Mouse (Mus musculus) erythroblast, embryonic 14.5 days (primary cell): ENCODE measurements around the gene Lonp1. TPM values are rescaled to one million over a fixed set of nuclear protein-coding genes. Genes with fewer than 3 reads are reported as not detected.

Experiments used
- H3K27me3 ChIP-seq: 2 replicates; pipeline ENCODE4 v1.6.1; 2012; ENCODE audit warnings: inconsistent platforms; ENCODE audit not compliant: control insufficient read depth
- H3K36me3 ChIP-seq: 2 replicates; pipeline ENCODE4 v1.6.1; 2012; ENCODE audit warnings: mild to moderate bottlenecking, inconsistent platforms; ENCODE audit not compliant: control insufficient read depth
- H3K4me1 ChIP-seq: 2 replicates; pipeline ENCODE4 v1.6.1; 2012; ENCODE audit warnings: inconsistent platforms; ENCODE audit not compliant: control insufficient read depth
- H3K4me3 ChIP-seq: replicated peaks from 2 replicates; pipeline ENCODE3; 2012; ENCODE audit warnings: moderate library complexity, mild to moderate bottlenecking, inconsistent platforms
- H3K9me3 ChIP-seq: 2 replicates; pipeline ENCODE4 v1.6.1; 2012; ENCODE audit warnings: low read length, inconsistent platforms, mixed read lengths; ENCODE audit not compliant: control insufficient read depth
- GATA1 ChIP-seq: IDR thresholded peaks from 2 replicates; pipeline ENCODE4 v1.6.1; 2012; ENCODE audit warnings: low read length, inconsistent platforms, mixed read lengths
- TAL1 ChIP-seq: IDR thresholded peaks from 3 replicates; pipeline ENCODE4 v1.6.1; 2012; ENCODE audit warnings: low read length, inconsistent platforms, mixed read lengths
- polyA plus RNA-seq: library from polyadenylated mRNA; stranded (reverse); fragments of >175 nt; gene quantifications from 2 replicates; pipeline ENCODE4 v1.2.3, GENCODE M21; 2012

Gene Lonp1
- polyA plus RNA-seq, 1 experiment: 6.7 TPM

- Histone ChIP-seq H3K4me3 (no peak overlapping the region), H3K4me1 (peaks cover 15% of the 10 kb centered on the region), H3K9me3 (no peaks in the 10 kb centered on the region), H3K27me3 (no peaks in the 10 kb centered on the region), H3K36me3 (peaks cover 98% of the 10 kb centered on the region)
- TF ChIP-seq TAL1 (no peak), GATA1 (no peak)
These were observed 22.7 kb downstream of the Lonp1 start for GRCm38 (mm10) chr17:56604070-56604380.

GRCm38 (mm10) chr17:56603186-56604069 lies 23.3 kb downstream of the Lonp1 start:
- no peak overlapping the region for H3K4me3 ChIP-seq
- peaks cover 97% of the 10 kb centered on the region for H3K36me3 ChIP-seq
- peaks cover 10% of the 10 kb centered on the region for H3K4me1 ChIP-seq
- no peaks in the 10 kb centered on the region for H3K9me3 ChIP-seq
- H3K27me3 ChIP-seq: no peaks in the 10 kb centered on the region
- TF ChIP-seq TAL1 (no peak), GATA1 (no peak)

- TF ChIP-seq TAL1 (no peak), GATA1 (no peak)
- Histone ChIP-seq H3K4me1 (peaks cover 20% of the 10 kb centered on the region), H3K36me3 (peaks cover 97% of the 10 kb centered on the region), H3K4me3 (no peak overlapping the region), H3K9me3 (no peaks in the 10 kb centered on the region), H3K27me3 (no peaks in the 10 kb centered on the region)
These were observed 33.0 kb downstream of the Lonp1 start for GRCm38 (mm10) chr17:56593527-56594271.

- Histone ChIP-seq H3K27me3 (no peaks in the 10 kb centered on the region), H3K9me3 (no peaks in the 10 kb centered on the region), H3K36me3 (peaks cover 100% of the 10 kb centered on the region), H3K4me3 (no peak overlapping the region), H3K4me1 (peaks cover 31% of the 10 kb centered on the region)
- TF ChIP-seq GATA1: no peak
- no peak for TF ChIP-seq TAL1
These were observed 34.1 kb downstream of the Lonp1 start for GRCm38 (mm10) chr17:56592553-56592952.

GRCm38 (mm10) chr17:56588921-56589320 lies 37.8 kb downstream of the Lonp1 start:
- Histone ChIP-seq H3K9me3 (no peaks in the 10 kb centered on the region), H3K36me3 (peaks cover 82% of the 10 kb centered on the region), H3K27me3 (no peaks in the 10 kb centered on the region), H3K4me1 (peaks cover 48% of the 10 kb centered on the region), H3K4me3 (no peak overlapping the region)
- TF ChIP-seq TAL1 (no peak), GATA1 (no peak)

- H3K4me3 ChIP-seq: no peak overlapping the region
- no peak for TF ChIP-seq GATA1
- no peak for TF ChIP-seq TAL1
- H3K27me3 ChIP-seq: no peaks in the 10 kb centered on the region
- peaks cover 55% of the 10 kb centered on the region for H3K4me1 ChIP-seq
- peaks cover 76% of the 10 kb centered on the region for H3K36me3 ChIP-seq
- H3K9me3 ChIP-seq: no peaks in the 10 kb centered on the region
These were observed 38.9 kb downstream of the Lonp1 start for GRCm38 (mm10) chr17:56587773-56588172.

GRCm38 (mm10) chr17:56585171-56585821 lies 41.4 kb downstream of the Lonp1 start:
- TF ChIP-seq TAL1 (no peak), GATA1 (no peak)
- H3K9me3 ChIP-seq: no peaks in the 10 kb centered on the region
- H3K36me3 ChIP-seq: peaks cover 76% of the 10 kb centered on the region
- H3K4me3 ChIP-seq: peak overlapping the region; percentile 99
- H3K27me3 ChIP-seq: no peaks in the 10 kb centered on the region
- H3K4me1 ChIP-seq: peaks cover 71% of the 10 kb centered on the region

GRCm38 (mm10) chr17:56584257-56585130 lies 42.2 kb downstream of the Lonp1 start, which contains the start of the genes Safb2 and Safb:
Gene Safb2 (minus strand): TSS chr17:56584585.
Gene Safb (plus strand): TSS chr17:56584825.
- H3K4me1 ChIP-seq: peaks cover 71% of the 10 kb centered on the region
- H3K9me3 ChIP-seq: no peaks in the 10 kb centered on the region
- H3K36me3 ChIP-seq: peaks cover 76% of the 10 kb centered on the region
- H3K27me3 ChIP-seq: no peaks in the 10 kb centered on the region
- no peak for TF ChIP-seq TAL1
- TF ChIP-seq GATA1: no peak
- H3K4me3 ChIP-seq: peak within 1 kb of the TSS; percentile 99
